Mouse (Mus musculus) olfactory bulb, adult 2 months (tissue): ENCODE measurements around the gene Fpgs.

Source experiments
- CTCF ChIP-seq: fragments of 200-500 bp; IDR thresholded peaks from 2 replicates; pipeline ENCODE4 v1.5.1; 2012; ENCODE audit warnings: low read depth, mild to moderate bottlenecking, low read length, moderate library complexity; ENCODE audit not compliant: insufficient read depth
- POLR2A ChIP-seq: fragments of 200-500 bp; IDR thresholded peaks from 2 replicates; pipeline ENCODE4 v1.6.1; 2012; ENCODE audit warnings: mild to moderate bottlenecking, low read depth, low read length, moderate library complexity; ENCODE audit not compliant: insufficient read depth

GRCm38 (mm10) chr2:32691041-32691440 lies 12.9 kb downstream of the Fpgs start:
- TF ChIP-seq CTCF (no peak), POLR2A (no peak)
